Mouse (Mus musculus) limb, embryonic 12.5 days (tissue): ENCODE results near the gene Mapk3. TPM values are rescaled to one million over a fixed set of nuclear protein-coding genes. Genes with fewer than 3 reads are reported as not detected.
A peak's percentile ranks its signal among the peaks of the same experiment; 100 is the strongest.

Source experiments
- ATAC-seq: fragments of 200-750 bp; cut with Nextera tagmentation; 2 replicates; pipeline ENCODE4 v1.8.0; 2017; ENCODE audit warnings: low read depth, moderate TSS enrichment; ENCODE audit not compliant: insufficient number of reproducible peaks, insufficient read depth, low FRiP score, low TSS enrichment
- H3K27ac ChIP-seq: fragments of 300-500 bp; sonication (generic); 2 replicates; pipeline ENCODE4 v1.5.1; 2016; ENCODE audit warnings: mild to moderate bottlenecking, moderate library complexity
- H3K27me3 ChIP-seq: fragments of 300-500 bp; sonication (generic); 2 replicates; pipeline ENCODE4 v1.6.1; 2016; ENCODE audit warnings: mild to moderate bottlenecking, moderate library complexity
- H3K36me3 ChIP-seq: fragments of 300-500 bp; sonication (generic); 2 replicates; pipeline ENCODE4 v1.6.1; 2016; ENCODE audit warnings: mild to moderate bottlenecking, moderate library complexity
- H3K4me1 ChIP-seq: fragments of 300-500 bp; sonication (generic); replicated peaks from 2 replicates; pipeline ENCODE4 v1.6.1; 2016
- H3K4me2 ChIP-seq: fragments of 300-500 bp; sonication (generic); 2 replicates; pipeline ENCODE4 v1.6.1; 2016; ENCODE audit warnings: mild to moderate bottlenecking, moderate library complexity
- H3K4me3 ChIP-seq: fragments of 300-500 bp; sonication (generic); replicated peaks from 2 replicates; pipeline ENCODE4 v1.5.1; 2016; ENCODE audit warnings: mild to moderate bottlenecking
- H3K9ac ChIP-seq: fragments of 300-500 bp; sonication (generic); replicated peaks from 2 replicates; pipeline ENCODE4 v1.6.1; 2016; ENCODE audit warnings: mild to moderate bottlenecking, moderate library complexity
- H3K9me3 ChIP-seq: fragments of 300-500 bp; sonication (generic); 2 replicates; pipeline ENCODE4 v1.6.1; 2016; ENCODE audit warnings: mild to moderate bottlenecking, moderate library complexity
- WGBS: fragments of 180-500 bp; shearing (Covaris S2); methylation state at CpG from one replicate; pipeline ENCODE4 v1.1.7; 2016; 5-methylcytosine and 5-hydroxymethylcytosine counted together
- polyA plus RNA-seq: library from polyadenylated mRNA; unstranded; fragments of >200 nt; fragmentation: Nextera tagmentation; extraction: Ambion mirVana; gene quantifications from 2 replicates; pipeline ENCODE4 v1.2.1, GENCODE M21; 2016

Gene Mapk3
- polyA plus RNA-seq, 1 experiment from 2014 or later: 36.4 TPM

DNA sequence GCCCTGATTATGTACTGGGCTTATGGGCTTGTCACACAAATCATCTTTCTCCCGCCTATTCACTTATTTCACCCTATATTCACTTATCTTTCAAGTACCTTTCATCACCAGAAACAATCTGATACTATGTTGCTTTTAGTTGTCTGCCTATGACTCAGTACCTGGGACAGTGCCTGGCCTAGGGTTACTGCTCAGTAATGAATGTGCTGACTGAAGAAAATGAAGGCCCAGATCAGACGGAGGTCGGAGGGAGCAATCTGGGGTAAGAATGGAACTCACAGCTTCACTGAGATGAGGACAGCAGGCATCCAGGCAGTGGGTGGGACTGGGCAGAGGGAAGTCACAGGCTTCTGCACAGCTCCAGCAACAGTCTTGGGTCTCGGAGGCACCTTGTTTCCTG lies 48.0 kb downstream of the Mapk3 start:
- ATAC-seq: no peak
- H3K4me2 ChIP-seq: peak overlapping the region; percentile 85

DNA sequence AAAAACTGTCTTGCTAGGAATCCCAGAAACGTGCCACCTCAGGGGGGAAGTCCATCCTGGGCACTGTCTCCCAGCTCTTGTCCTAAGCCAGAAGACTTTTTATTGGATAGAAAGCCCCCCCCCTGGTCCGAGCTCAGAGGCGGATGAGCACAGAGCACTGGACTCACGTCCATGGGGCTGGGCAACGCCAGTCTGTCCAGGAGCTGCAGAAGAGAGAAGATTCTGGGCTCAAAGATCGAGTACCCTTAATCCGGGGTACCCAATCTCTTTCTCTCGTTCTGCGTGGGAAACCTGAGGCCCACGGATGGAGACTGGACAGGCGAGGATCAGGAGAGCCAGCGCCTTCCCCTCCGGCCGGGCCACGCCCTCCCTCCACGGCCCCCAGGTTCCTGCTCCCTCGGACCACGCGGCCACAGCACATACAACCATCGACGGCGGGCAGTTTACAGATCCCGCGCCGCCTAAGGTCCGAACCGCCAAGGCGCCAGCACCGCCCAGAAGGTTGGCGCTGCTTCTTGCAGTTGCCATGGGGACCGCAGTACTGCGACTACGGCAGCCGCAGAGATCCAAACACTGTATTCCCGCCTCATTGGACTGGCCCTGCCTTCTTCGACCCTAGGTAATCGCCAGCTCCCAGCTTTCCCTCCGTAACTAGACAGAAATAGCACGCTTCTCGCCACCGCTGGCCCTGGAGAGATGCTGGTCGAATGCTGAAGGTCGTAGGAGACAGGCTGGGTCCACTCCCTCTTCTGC lies 49.5 kb downstream of the Mapk3 start:
- peak overlapping the region; percentile 72 for H3K4me3 ChIP-seq
- ATAC-seq: peak; percentile 90
- peaks cover 7% of the 10 kb centered on the region; the same call in 1 of the 2 replicates for H3K27me3 ChIP-seq
- peak overlapping the region; percentile 85 for H3K27ac ChIP-seq
- H3K9me3 ChIP-seq: no peaks in the 10 kb centered on the region
- WGBS: 0% methylated on average over 43 of the region's 43 CpGs
- peak overlapping the region; percentile 81 for H3K9ac ChIP-seq
- H3K4me1 ChIP-seq: peaks cover 24% of the 10 kb centered on the region
- peak overlapping the region; percentile 85 for H3K4me2 ChIP-seq
- H3K36me3 ChIP-seq: peaks cover 23% of the 10 kb centered on the region

More for the DNA sequence above, 48.0 kb downstream of the Mapk3 start:
- H3K27me3 ChIP-seq: no peaks in the 10 kb centered on the region
- H3K4me1 ChIP-seq: peaks cover 24% of the 10 kb centered on the region
- H3K27ac ChIP-seq: no peak overlapping the region
- no peak overlapping the region for H3K4me3 ChIP-seq
- 72% methylated on average over 4 of the region's 4 CpGs for WGBS
- H3K9me3 ChIP-seq: no peaks in the 10 kb centered on the region
- peaks cover 38% of the 10 kb centered on the region for H3K36me3 ChIP-seq
- peak overlapping the region; percentile 81; the same call in 1 of the 2 replicates for H3K9ac ChIP-seq

DNA sequence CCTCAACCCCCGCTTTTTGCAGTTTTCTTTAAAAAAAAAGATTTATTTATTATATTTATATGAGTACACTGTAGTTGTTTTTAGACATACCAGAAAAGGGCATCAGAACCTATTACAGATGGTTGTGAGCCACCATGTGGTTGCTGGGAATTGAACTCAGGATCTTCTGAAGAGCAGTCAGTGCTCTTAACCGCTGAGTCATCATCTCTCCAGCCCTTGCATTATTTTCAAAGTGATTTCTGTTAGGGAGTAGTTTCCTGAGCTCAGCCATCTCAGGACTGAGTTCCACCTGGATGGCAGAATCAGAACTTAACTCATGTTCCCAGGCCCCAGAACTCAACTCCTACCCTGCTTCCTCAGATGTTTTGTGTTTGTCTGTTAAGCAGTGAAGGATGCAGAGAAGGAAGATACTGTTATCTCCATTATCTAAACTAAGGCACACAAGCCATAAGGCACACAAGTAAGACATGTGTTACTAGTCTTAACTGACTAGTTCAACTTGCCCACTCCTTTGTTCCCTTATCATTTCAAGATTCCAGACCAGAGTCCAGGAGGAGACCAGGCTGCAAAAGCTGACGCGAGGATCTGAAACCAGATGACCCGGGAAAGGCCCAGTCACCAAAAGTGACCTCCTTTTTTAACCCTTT lies 50.4 kb downstream of the Mapk3 start:
- H3K27ac ChIP-seq: no peak overlapping the region
- H3K4me3 ChIP-seq: 0 out of 2 replicates have a peak overlapping the region, but pooled peaks have one; percentile 72
- H3K9me3 ChIP-seq: no peaks in the 10 kb centered on the region
- H3K4me2 ChIP-seq: peak overlapping the region; percentile 85
- no peak overlapping the region for H3K9ac ChIP-seq
- WGBS: 64% methylated on average over 5 of the region's 5 CpGs
- no peak for ATAC-seq
- H3K27me3 ChIP-seq: peaks cover 9% of the 10 kb centered on the region; the same call in 1 of the 2 replicates
- H3K4me1 ChIP-seq: peaks cover 24% of the 10 kb centered on the region
- H3K36me3 ChIP-seq: peaks cover 15% of the 10 kb centered on the region

Other genes starting within 250 kb of the Mapk3 start
- 202 and 205 TPM in 2 replicates for gene Eif3c, start 193.2 kb upstream of the Mapk3 start, polyA plus RNA-seq
- gene Apobr, start 174.7 kb upstream of the Mapk3 start, polyA plus RNA-seq: 0.56 and 0.90 TPM in 2 replicates
- 34.0 TPM in 2 replicates for gene Cln3, start 173.8 kb upstream of the Mapk3 start, polyA plus RNA-seq
- not detected in 2 replicates for gene Il27, start 164.7 kb upstream of the Mapk3 start, polyA plus RNA-seq
- gene Nupr1, start 128.7 kb upstream of the Mapk3 start, polyA plus RNA-seq: 0.28 TPM in 1 of 2 replicates, not detected in the other
- gene Sgf29, start 110.3 kb upstream of the Mapk3 start, polyA plus RNA-seq: 47.7 and 49.1 TPM in 2 replicates
- gene Sult1a1, start 83.2 kb upstream of the Mapk3 start, polyA plus RNA-seq: 0.83 and 1.2 TPM in 2 replicates
- 145 and 156 TPM in 2 replicates for gene Bola2, start 64.2 kb upstream of the Mapk3 start, polyA plus RNA-seq
- gene Slx1b, start 63.8 kb upstream of the Mapk3 start, polyA plus RNA-seq: 14.5 and 14.7 TPM in 2 replicates
- gene Coro1a, start 51.8 kb upstream of the Mapk3 start, polyA plus RNA-seq: 36.6 and 39.1 TPM in 2 replicates
- 1.3 and 2.4 TPM in 2 replicates for gene Gdpd3, start 6.7 kb downstream of the Mapk3 start, polyA plus RNA-seq
- 104 and 126 TPM in 2 replicates for gene Ypel3, start 17.4 kb downstream of the Mapk3 start, polyA plus RNA-seq
- 0.50 and 0.68 TPM in 2 replicates for gene Tbx6, start 21.9 kb downstream of the Mapk3 start, polyA plus RNA-seq
- 378 and 401 TPM in 2 replicates for gene Ppp4c, start 32.9 kb downstream of the Mapk3 start, polyA plus RNA-seq
- gene Fam57b, start 38.1 kb downstream of the Mapk3 start, polyA plus RNA-seq: 0.19 and 0.33 TPM in 2 replicates
- gene 4930451I11Rik, start 72.0 kb downstream of the Mapk3 start, polyA plus RNA-seq: not detected in 2 replicates
- 1.5 and 2.3 TPM in 2 replicates for gene Doc2a, start 87.8 kb downstream of the Mapk3 start, polyA plus RNA-seq
- gene Hirip3, start 102.4 kb downstream of the Mapk3 start, polyA plus RNA-seq: 46.1 and 50.7 TPM in 2 replicates
- gene Ino80e, start 102.8 kb downstream of the Mapk3 start, polyA plus RNA-seq: 93.3 and 101 TPM in 2 replicates
- gene Taok2, start 125.1 kb downstream of the Mapk3 start, polyA plus RNA-seq: 58.2 and 60.3 TPM in 2 replicates
- 17.7 and 18.0 TPM in 2 replicates for gene Tmem219, start 163.3 kb downstream of the Mapk3 start, polyA plus RNA-seq
- 18.3 and 19.7 TPM in 2 replicates for gene Kctd13, start 169.3 kb downstream of the Mapk3 start, polyA plus RNA-seq
- 0.17 and 0.30 TPM in 2 replicates for gene Asphd1, start 190.0 kb downstream of the Mapk3 start, polyA plus RNA-seq
- gene Sez6l2, start 191.0 kb downstream of the Mapk3 start, polyA plus RNA-seq: 0.14 and 0.35 TPM in 2 replicates
- gene Cdipt, start 216.3 kb downstream of the Mapk3 start, polyA plus RNA-seq: 76.5 and 80.7 TPM in 2 replicates
- gene Cdiptos, start 216.5 kb downstream of the Mapk3 start, polyA plus RNA-seq: 0.64 and 1.1 TPM in 2 replicates